Mouse (Mus musculus): ENCODE measurements around the gene Marc1.

DNA sequence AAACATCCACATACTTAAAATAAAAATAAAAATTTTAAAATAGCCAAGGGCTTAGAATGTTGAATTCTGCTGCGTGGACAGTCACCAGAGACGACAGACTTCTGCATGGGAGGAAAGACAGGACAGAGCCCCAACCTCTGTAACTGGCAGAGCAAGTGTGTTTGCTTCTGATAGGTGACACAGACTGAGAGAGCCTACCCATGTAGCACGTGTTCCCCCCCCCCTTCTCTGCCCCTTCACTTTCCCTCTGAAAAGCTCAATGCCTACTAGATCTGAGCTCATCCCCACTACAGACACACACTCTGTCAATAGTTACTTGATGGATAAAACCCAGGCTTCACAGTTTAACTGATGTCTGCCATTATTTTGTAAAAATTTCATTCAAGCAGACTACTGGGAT is 35.9 kb upstream of the Marc1 start:
- TF ChIP-seq USF1 (IDR thresholded peaks at IDR 0.05; ENCODE audit: low read depth) (no peak), SRF (IDR thresholded peaks at IDR 0.05; ENCODE audit: control insufficient read depth, insufficient read length, low read depth) (no peak), TCF12 (IDR thresholded peaks at IDR 0.05; ENCODE audit: insufficient read depth, poor library complexity, severe bottlenecking) (no peak), MAX (IDR thresholded peaks at IDR 0.05; ENCODE audit: low read depth) (no peak), POLR2A (IDR thresholded peaks at IDR 0.05; ENCODE audit: insufficient read length, low read depth) (no peak)

Data from myocyte (in vitro differentiated cells).